In the genomic region with DNA sequence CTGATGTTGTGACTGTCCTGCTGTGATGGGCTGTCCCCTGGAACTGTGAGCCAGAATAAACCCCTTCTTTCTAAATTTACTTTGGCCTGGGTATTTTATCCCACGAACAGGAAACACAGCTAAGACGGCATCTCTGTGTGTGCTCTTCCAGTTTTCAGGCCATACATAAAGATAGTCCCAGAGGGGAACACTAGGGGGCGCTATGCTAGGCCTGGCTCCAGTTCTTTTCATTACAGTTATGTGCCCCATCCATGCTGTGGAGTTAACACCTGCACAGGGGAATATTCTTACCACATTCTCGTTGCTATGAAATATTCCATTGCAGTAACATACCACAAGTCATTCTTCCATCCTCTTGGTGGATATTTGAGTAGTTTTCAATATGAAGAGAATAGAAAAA, we compare ENCODE assay signal across 10 mouse cellular contexts.
DNase-seq lines count a peak whose midpoint lies in the region; TF ChIP-seq lines count a peak whose summit lies in the region.
"Had no signal": no experiment of that assay in that cellular context is flagged by ENCODE, and none has a peak within 500 bp of the region (broad histone marks: within the 10 kb centered on the region; RNA-seq: fewer than 3 reads in every experiment).

No protein-coding gene starts in this region.

- no peaks in the 10 kb centered on the region for H3K9me3 ChIP-seq in CH12.LX (replicated peaks; ENCODE audit: low read length)
- H3K9me3 ChIP-seq: lung, embryonic 15.5 days had no signal

- TF ChIP-seq RAD21 in CH12.LX (IDR thresholded peaks at IDR 0.05; ENCODE audit: low read depth, low read length): no peak; the same call in 1 of the 2 replicates

- H3K79me2 ChIP-seq in CH12.LX (replicated peaks; ENCODE audit: control insufficient read depth, extremely low read depth, insufficient read depth, poor library complexity, severe bottlenecking): no peaks in the 10 kb centered on the region

- H3K27ac ChIP-seq in layer of hippocampus, adult 2 months: no peak overlapping the region
- no peak overlapping the region for H3K27ac ChIP-seq in CH12.LX (ENCODE audit: insufficient read depth, low read depth)
- H3K27ac ChIP-seq: lung, embryonic 15.5 days had no signal

- peak; percentile 60 for TF ChIP-seq CTCF in layer of hippocampus, adult 2 months (conservative IDR thresholded peaks at IDR 0.05)
- TF ChIP-seq CTCF in CH12.LX (conservative IDR thresholded peaks at IDR 0.05 in 1 of 2, IDR thresholded peaks at IDR 0.05 in 1 of 2; ENCODE audit: low read depth in 2 of 2, low read length in 2 of 2): peak; percentile 69 to 83

- peaks cover 2 to 10% of the 10 kb centered on the region in 2 experiments; a peak in 3 of 4 replicates for H3K4me1 ChIP-seq in CH12.LX (ENCODE audit: control insufficient read depth in 1 of 2, insufficient read depth in 2 of 2)
- H3K4me1 ChIP-seq: lung, embryonic 15.5 days had no signal

- no peak overlapping the region for H3K9ac ChIP-seq in CH12.LX (ENCODE audit: insufficient read depth, low read depth)
- H3K9ac ChIP-seq: lung, embryonic 15.5 days had no signal

- no peak for DNase-seq in layer of hippocampus, adult 2 months (ENCODE audit: low spot score in 2 of 2)
- DNase-seq in layer of hippocampus, adult 9-11 months: no peak
- peak; percentile 20 for DNase-seq in 416B (ENCODE audit: low read depth)
- DNase-seq in CH12.LX (ENCODE audit: extremely low read depth): peak; percentile 37
- peak; percentile 8 for DNase-seq in c-Kit-positive CD71-positive TER-119-negative erythroid progenitor cells, embryonic 14.5 days (ENCODE audit: low read depth)
- DNase-seq in adrenal gland, postnatal 25 days: no peak
- DNase-seq in cerebellum, adult 9-10 months: no peak
- DNase-seq in natural killer cell, adult 2 months (ENCODE audit: low spot score in 2 of 2): no peak
- DNase-seq: heart, postnatal 4 days had no signal

- dilution Hi-C loops in CH12.LX (cut with MboI; ENCODE audit: extremely low pct_ligation_motif_present, extremely low pct_unique_long_range_greater_than_20kb, low sequenced_read_pairs): no loop called here

- no peak overlapping the region for H3K4me2 ChIP-seq in CH12.LX (ENCODE audit: insufficient read depth, low read depth, poor library complexity, severe bottlenecking)
- H3K4me2 ChIP-seq: lung, embryonic 15.5 days had no signal

- no peaks in the 10 kb centered on the region for H3K27me3 ChIP-seq in CH12.LX (replicated peaks)
- H3K27me3 ChIP-seq: lung, embryonic 15.5 days had no signal

- in situ Hi-C loops in CH12.LX (cut with MboI; ENCODE audit: low pct_ligation_motif_present, low pct_unique_long_range_greater_than_20kb, low sequenced_read_pairs): no loop called here

- TF ChIP-seq POLR2A in CH12.LX (IDR thresholded peaks at IDR 0.05; ENCODE audit: low read depth, low read length): no peak

- no peak for TF ChIP-seq EP300 in CH12.LX (IDR thresholded peaks at IDR 0.05; ENCODE audit: low read length)

- no peaks in the 10 kb centered on the region for H3K36me3 ChIP-seq in CH12.LX (replicated peaks in 1 of 2; ENCODE audit: control insufficient read depth in 1 of 2, insufficient read depth in 1 of 2, low read length in 1 of 2)
- H3K36me3 ChIP-seq: lung, embryonic 15.5 days had no signal

- H3K4me3 ChIP-seq in layer of hippocampus, adult 2 months: no peak overlapping the region
- H3K4me3 ChIP-seq in CH12.LX (replicated peaks in 1 of 3; ENCODE audit: low read depth in 2 of 3, low read length in 2 of 3, poor library complexity in 1 of 3): no peak overlapping the region
- H3K4me3 ChIP-seq: lung, embryonic 15.5 days had no signal

TF ChIP-seq in CH12.LX, 34 proteins besides CTCF, POLR2A, EP300 and RAD21:
- TF ChIP-seq CHD1 (IDR thresholded peaks at IDR 0.05; ENCODE audit: low read depth, low read length): no peak
- peak; percentile 26 for TF ChIP-seq SMC3 (IDR thresholded peaks at IDR 0.05; ENCODE audit: low read depth, low read length)
TF ChIP-seq in CH12.LX: peak in this region for 1.

Comparison
In these comparisons a context has a peak if more than half of its experiments do, and no peak if none do; other contexts are left out.
1. DNase-seq: peak in 416B (single experiment), CH12.LX (single experiment) and c-Kit-positive CD71-positive TER-119-negative erythroid progenitor cells, embryonic 14.5 days (single experiment); none in layer of hippocampus, adult 2 months (0 of 2), layer of hippocampus, adult 9-11 months (single experiment), adrenal gland, postnatal 25 days (single experiment), cerebellum, adult 9-10 months (single experiment) and natural killer cell, adult 2 months (0 of 2).